Mouse (Mus musculus): ENCODE measurements around the gene Prr5l. TPM values are rescaled to one million over a fixed set of nuclear protein-coding genes. Genes with fewer than 3 reads are reported as not detected.
A peak's percentile ranks its signal among the peaks of the same experiment; 100 is the strongest.

The Prr5l gene
- polyA plus RNA-seq, 1 experiment from 2014 or later = 8.5 TPM

GRCm38 (mm10) chr2:101891143-101891542, 8.3 kb upstream of the Prr5l start:
- DNase-seq (ENCODE audit: low spot score) (no peak), ATAC-seq (replicated peaks; ENCODE audit: low FRiP score) (no peak)
- 60% methylated on average over 7 of the region's 7 CpGs for WGBS
- Histone ChIP-seq H3K27me3 (replicated peaks; ENCODE audit: control insufficient read depth, insufficient read depth, low read length) (no peaks in the 10 kb centered on the region), H3K4me3 (ENCODE audit: low read depth, low read length) (no peak overlapping the region), H3K36me3 (ENCODE audit: control insufficient read depth, insufficient read depth, low read length) (no peaks in the 10 kb centered on the region), H3K4me2 (no peak overlapping the region), H3K4me1 (replicated peaks; ENCODE audit: control insufficient read depth, insufficient read depth, low read length) (peaks cover 6% of the 10 kb centered on the region), H3K9ac (ENCODE audit: low read depth, low read length) (no peak overlapping the region), H3K27ac (ENCODE audit: low read depth, low read length) (no peak overlapping the region), H3K9me3 (ENCODE audit: control insufficient read depth, low read length) (no peaks in the 10 kb centered on the region)

GRCm38 (mm10) chr2:101888886-101889285, 6.1 kb upstream of the Prr5l start:
- H3K9me3 ChIP-seq (ENCODE audit: control insufficient read depth, low read length) = no peaks in the 10 kb centered on the region
- no peaks in the 10 kb centered on the region for H3K27me3 ChIP-seq (replicated peaks; ENCODE audit: control insufficient read depth, insufficient read depth, low read length)
- H3K27ac ChIP-seq (ENCODE audit: low read depth, low read length) = no peak overlapping the region
- no peaks in the 10 kb centered on the region for H3K36me3 ChIP-seq (ENCODE audit: control insufficient read depth, insufficient read depth, low read length)
- H3K4me2 ChIP-seq = no peak overlapping the region
- ATAC-seq (replicated peaks; ENCODE audit: low FRiP score) (no peak), DNase-seq (ENCODE audit: low spot score) (no peak)
- H3K9ac ChIP-seq (ENCODE audit: low read depth, low read length) = no peak overlapping the region
- H3K4me3 ChIP-seq (ENCODE audit: low read depth, low read length) = no peak overlapping the region
- peaks cover 6% of the 10 kb centered on the region for H3K4me1 ChIP-seq (replicated peaks; ENCODE audit: control insufficient read depth, insufficient read depth, low read length)
- 90% methylated on average over 8 of the region's 8 CpGs for WGBS

GRCm38 (mm10) chr2:101885768-101886438, 3.1 kb upstream of the Prr5l start, which contains the start of gene Commd9:
Gene Commd9 (plus strand): TSS chr2:101886247.
- Histone ChIP-seq H3K9me3 (ENCODE audit: control insufficient read depth, low read length) (no peaks in the 10 kb centered on the region), H3K36me3 (ENCODE audit: control insufficient read depth, insufficient read depth, low read length) (no peaks in the 10 kb centered on the region), H3K27ac (ENCODE audit: low read depth, low read length) (no peak within 1 kb of the TSS), H3K4me1 (replicated peaks; ENCODE audit: control insufficient read depth, insufficient read depth, low read length) (peaks cover 6% of the 10 kb centered on the region), H3K4me3 (ENCODE audit: low read depth, low read length) (peak within 1 kb of the TSS; percentile 83), H3K9ac (ENCODE audit: low read depth, low read length) (peak within 1 kb of the TSS; percentile 75), H3K27me3 (replicated peaks; ENCODE audit: control insufficient read depth, insufficient read depth, low read length) (no peaks in the 10 kb centered on the region), H3K4me2 (peak within 1 kb of the TSS; percentile 71)
- DNase-seq (ENCODE audit: low spot score) = peak; percentile 88
- WGBS = 11% methylated on average over 22 of the region's 22 CpGs
- ATAC-seq (replicated peaks; ENCODE audit: low FRiP score) = peak; percentile 97

GRCm38 (mm10) chr2:101884286-101884685, 1.5 kb upstream of the Prr5l start:
- H3K27me3 ChIP-seq (replicated peaks; ENCODE audit: control insufficient read depth, insufficient read depth, low read length) = no peaks in the 10 kb centered on the region
- H3K9me3 ChIP-seq (ENCODE audit: control insufficient read depth, low read length) = no peaks in the 10 kb centered on the region
- no peak overlapping the region for H3K9ac ChIP-seq (ENCODE audit: low read depth, low read length)
- no peak overlapping the region for H3K27ac ChIP-seq (ENCODE audit: low read depth, low read length)
- no peak overlapping the region for H3K4me3 ChIP-seq (ENCODE audit: low read depth, low read length)
- DNase-seq (ENCODE audit: low spot score) (no peak), ATAC-seq (replicated peaks; ENCODE audit: low FRiP score) (no peak)
- H3K36me3 ChIP-seq (ENCODE audit: control insufficient read depth, insufficient read depth, low read length) = no peaks in the 10 kb centered on the region
- peaks cover 6% of the 10 kb centered on the region for H3K4me1 ChIP-seq (replicated peaks; ENCODE audit: control insufficient read depth, insufficient read depth, low read length)
- WGBS = 69% methylated on average over 2 of the region's 2 CpGs
- no peak overlapping the region for H3K4me2 ChIP-seq

- Histone ChIP-seq H3K4me1 (replicated peaks; ENCODE audit: control insufficient read depth, insufficient read depth, low read length) (no peaks in the 10 kb centered on the region), H3K4me2 (no peak overlapping the region), H3K27ac (ENCODE audit: low read depth, low read length) (no peak overlapping the region), H3K9me3 (ENCODE audit: control insufficient read depth, low read length) (no peaks in the 10 kb centered on the region), H3K27me3 (replicated peaks; ENCODE audit: control insufficient read depth, insufficient read depth, low read length) (no peaks in the 10 kb centered on the region; the same call in 1 of the 2 replicates), H3K9ac (ENCODE audit: low read depth, low read length) (no peak overlapping the region), H3K4me3 (ENCODE audit: low read depth, low read length) (no peak overlapping the region), H3K36me3 (ENCODE audit: control insufficient read depth, insufficient read depth, low read length) (no peaks in the 10 kb centered on the region)
- ATAC-seq (replicated peaks; ENCODE audit: low FRiP score) (no peak), DNase-seq (ENCODE audit: low spot score) (no peak)
- WGBS = 79% methylated on average over 9 of the region's 9 CpGs
Measured at GRCm38 (mm10) chr2:101881471-101882162, 1.2 kb downstream of the Prr5l start.

- ATAC-seq (replicated peaks; ENCODE audit: low FRiP score) = no peak
- Histone ChIP-seq H3K4me1 (replicated peaks; ENCODE audit: control insufficient read depth, insufficient read depth, low read length) (no peaks in the 10 kb centered on the region), H3K27me3 (replicated peaks; ENCODE audit: control insufficient read depth, insufficient read depth, low read length) (peaks cover 2% of the 10 kb centered on the region; the same call in 1 of the 2 replicates), H3K4me3 (ENCODE audit: low read depth, low read length) (no peak overlapping the region), H3K4me2 (peak overlapping the region; percentile 45; the same call in 1 of the 2 replicates), H3K36me3 (ENCODE audit: control insufficient read depth, insufficient read depth, low read length) (no peaks in the 10 kb centered on the region), H3K9ac (ENCODE audit: low read depth, low read length) (no peak overlapping the region), H3K9me3 (ENCODE audit: control insufficient read depth, low read length) (no peaks in the 10 kb centered on the region), H3K27ac (ENCODE audit: low read depth, low read length) (no peak overlapping the region)
- whole genome bisulfite sequencing = 29% methylated on average over 14 of the region's 14 CpGs
- DNase-seq (ENCODE audit: low spot score) = peak; percentile 31
Measured at GRCm38 (mm10) chr2:101871179-101871578, 11.6 kb downstream of the Prr5l start.

- H3K4me2 ChIP-seq = no peak overlapping the region
- no peaks in the 10 kb centered on the region for H3K4me1 ChIP-seq (replicated peaks; ENCODE audit: control insufficient read depth, insufficient read depth, low read length)
- no peak overlapping the region for H3K27ac ChIP-seq (ENCODE audit: low read depth, low read length)
- WGBS = 80% methylated on average over 4 of the region's 4 CpGs
- H3K27me3 ChIP-seq (replicated peaks; ENCODE audit: control insufficient read depth, insufficient read depth, low read length) = no peaks in the 10 kb centered on the region; the same call in 1 of the 2 replicates
- DNase-seq (ENCODE audit: low spot score) (no peak), ATAC-seq (replicated peaks; ENCODE audit: low FRiP score) (no peak)
- H3K4me3 ChIP-seq (ENCODE audit: low read depth, low read length) = no peak overlapping the region
- H3K36me3 ChIP-seq (ENCODE audit: control insufficient read depth, insufficient read depth, low read length) = no peaks in the 10 kb centered on the region
- no peaks in the 10 kb centered on the region for H3K9me3 ChIP-seq (ENCODE audit: control insufficient read depth, low read length)
- H3K9ac ChIP-seq (ENCODE audit: low read depth, low read length) = no peak overlapping the region
Measured at GRCm38 (mm10) chr2:101868683-101869082, 14.1 kb downstream of the Prr5l start.

GRCm38 (mm10) chr2:101862219-101863123, 20.4 kb downstream of the Prr5l start:
- ATAC-seq (replicated peaks; ENCODE audit: low FRiP score) = no peak
- H3K36me3 ChIP-seq (ENCODE audit: control insufficient read depth, insufficient read depth, low read length) = no peaks in the 10 kb centered on the region
- DNase-seq (ENCODE audit: low spot score) = no peak
- H3K4me2 ChIP-seq = no peak overlapping the region
- H3K27me3 ChIP-seq (replicated peaks; ENCODE audit: control insufficient read depth, insufficient read depth, low read length) = no peaks in the 10 kb centered on the region; the same call in none of the 2 replicates
- H3K9me3 ChIP-seq (ENCODE audit: control insufficient read depth, low read length) = no peaks in the 10 kb centered on the region
- H3K4me3 ChIP-seq (ENCODE audit: low read depth, low read length) = no peak overlapping the region
- H3K27ac ChIP-seq (ENCODE audit: low read depth, low read length) = no peak overlapping the region
- WGBS = 64% methylated on average over 15 of the region's 15 CpGs
- H3K9ac ChIP-seq (ENCODE audit: low read depth, low read length) = no peak overlapping the region
- H3K4me1 ChIP-seq (replicated peaks; ENCODE audit: control insufficient read depth, insufficient read depth, low read length) = no peaks in the 10 kb centered on the region
